Mouse (Mus musculus) urinary bladder, postnatal 14 days (tissue): Measurements from ENCODE around the gene C2cd4d.

ENCODE experiments used
- DNase-seq: peaks from one replicate; pipeline ENCODE4 v3.0.0; 2021; ENCODE audit warnings: low spot score

C2cd4d gene

GRCm38 (mm10) chr3:94377028-94377923, 15.0 kb downstream of the C2cd4d start:
- DNase-seq, result no peak

- no peak for DNase-seq
Observed at GRCm38 (mm10) chr3:94379831-94380510, 17.7 kb downstream of the C2cd4d start.

DNA sequence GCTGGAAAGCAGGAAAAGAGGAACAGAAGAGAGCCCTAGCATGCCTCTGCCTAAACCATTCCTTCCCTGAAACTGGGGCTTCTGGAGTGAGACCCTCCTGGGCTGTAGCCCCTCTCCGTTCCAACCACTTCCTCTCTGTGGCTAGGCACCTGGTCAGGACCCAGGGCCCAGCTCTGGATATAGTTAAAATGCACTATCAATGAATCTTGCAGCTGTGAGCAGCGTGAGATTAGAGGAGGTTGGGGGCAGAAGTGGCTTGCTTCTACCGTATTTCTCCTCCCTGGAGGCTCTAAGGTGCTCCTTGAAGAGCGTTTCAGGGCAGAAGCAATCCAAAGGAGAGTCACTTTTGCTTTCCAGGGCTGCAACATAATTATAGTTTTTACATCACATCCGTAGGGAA, 20.1 kb downstream of the C2cd4d start:
- no peak for DNase-seq

DNA sequence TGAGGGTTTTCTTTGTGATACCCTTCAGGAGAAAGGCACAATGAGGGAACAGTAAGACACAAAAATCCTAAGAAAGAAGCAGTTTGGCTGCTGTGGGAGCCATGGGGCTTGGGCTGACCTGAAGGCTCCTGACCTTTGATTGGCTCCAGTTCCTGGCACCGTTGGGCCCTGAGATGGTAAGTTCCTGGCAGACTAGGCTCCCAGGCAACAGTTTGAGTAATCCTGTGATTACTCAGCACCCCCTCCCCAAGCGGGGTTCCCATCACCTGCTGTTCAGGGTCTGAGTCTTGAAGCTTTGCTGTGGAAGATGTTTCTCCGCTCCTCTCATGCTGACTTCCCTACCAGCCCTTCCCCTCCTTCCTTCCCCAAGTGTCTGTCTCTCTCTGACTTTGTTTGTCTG, 21.2 kb downstream of the C2cd4d start:
- DNase-seq, result no peak

GRCm38 (mm10) chr3:94386671-94387070, 24.4 kb downstream of the C2cd4d start:
- no peak for DNase-seq

- no peak for DNase-seq
Observed at GRCm38 (mm10) chr3:94387391-94387790, 25.2 kb downstream of the C2cd4d start.

DNA sequence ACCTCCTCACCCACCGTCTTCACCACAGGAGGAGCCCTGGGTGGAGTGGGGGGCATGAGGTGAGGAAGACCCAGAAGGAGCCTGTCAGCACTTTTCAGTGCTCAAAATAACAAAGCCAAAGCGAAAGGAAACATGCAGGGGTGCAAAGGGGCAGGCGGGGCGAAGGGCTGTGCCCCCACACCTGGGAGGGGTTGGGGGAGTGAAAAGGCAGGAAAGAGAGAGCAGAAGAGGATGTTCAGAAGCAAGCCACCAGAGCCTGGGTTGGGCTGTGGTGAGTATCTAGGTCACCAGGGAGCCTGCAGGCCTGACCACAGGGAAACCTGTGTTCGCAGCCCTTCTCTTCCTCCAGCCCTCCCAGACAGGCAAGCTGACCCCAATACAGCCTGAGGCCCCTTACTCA, 25.8 kb downstream of the C2cd4d start:
- DNase-seq, result no peak

- no peak for DNase-seq
Observed at GRCm38 (mm10) chr3:94389420-94389819, 27.2 kb downstream of the C2cd4d start.

GRCm38 (mm10) chr3:94391001-94391400, 28.8 kb downstream of the C2cd4d start:
- no peak for DNase-seq

- DNase-seq, result no peak
Observed at GRCm38 (mm10) chr3:94392128-94392527, 29.9 kb downstream of the C2cd4d start.

DNA sequence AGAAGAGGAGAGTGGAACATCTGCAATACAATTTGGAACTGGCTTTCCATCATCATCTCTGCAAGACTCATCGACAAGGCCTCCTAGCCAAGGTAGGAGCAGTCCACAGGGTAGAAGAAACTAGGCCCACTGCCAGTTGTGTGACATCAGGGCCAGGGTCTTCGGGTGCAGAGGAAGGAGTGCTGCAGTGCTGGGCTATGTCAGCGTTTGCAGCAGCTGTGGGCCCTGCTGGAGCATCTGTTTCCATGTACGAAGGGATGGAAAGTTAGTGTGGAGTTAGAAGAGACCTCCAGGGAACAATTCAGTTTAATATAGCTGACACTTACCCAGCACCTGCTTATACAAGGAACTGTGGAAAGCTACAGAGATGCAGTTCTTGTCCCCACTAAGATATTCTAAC, 30.8 kb downstream of the C2cd4d start:
- no peak for DNase-seq

DNA sequence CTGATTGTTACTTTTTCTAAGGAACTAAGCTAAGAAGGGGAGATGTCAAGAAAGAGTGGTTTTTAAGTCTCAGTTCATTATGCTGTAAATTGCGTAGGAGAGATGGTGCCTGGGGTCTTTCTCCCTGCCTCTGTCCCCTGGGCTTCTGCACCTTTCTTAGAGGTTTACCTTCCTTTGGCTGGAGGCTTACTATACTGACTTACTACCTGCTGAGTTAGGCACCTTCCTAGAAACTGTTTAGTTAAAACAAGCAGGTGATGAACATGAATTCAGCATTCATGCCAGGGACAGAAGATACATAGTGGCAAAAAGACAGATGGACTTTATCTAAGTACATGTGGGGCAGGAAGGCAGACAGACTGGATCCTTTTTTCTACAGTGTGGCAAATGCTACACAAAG, 34.1 kb downstream of the C2cd4d start:
- DNase-seq, result no peak

DNA sequence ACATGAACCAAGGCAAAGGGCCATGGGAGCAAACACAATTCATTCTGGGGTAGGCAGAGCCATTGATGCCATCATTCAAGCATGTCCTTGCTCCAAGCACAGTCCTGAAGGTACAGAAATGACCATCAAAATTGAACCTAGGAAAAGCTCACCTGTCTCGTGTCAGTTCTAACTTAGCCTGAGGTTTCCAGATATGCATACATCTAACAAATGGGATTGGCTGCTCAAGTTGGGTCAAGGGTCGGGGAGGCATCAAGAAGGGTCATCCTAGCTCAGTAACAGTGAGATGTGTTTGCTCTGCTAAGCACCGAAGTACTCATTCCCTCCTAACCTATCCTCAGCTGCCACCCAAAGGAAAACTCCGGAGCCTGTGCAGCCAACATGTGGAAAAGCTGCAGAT, 34.6 kb downstream of the C2cd4d start:
- no peak for DNase-seq

DNA sequence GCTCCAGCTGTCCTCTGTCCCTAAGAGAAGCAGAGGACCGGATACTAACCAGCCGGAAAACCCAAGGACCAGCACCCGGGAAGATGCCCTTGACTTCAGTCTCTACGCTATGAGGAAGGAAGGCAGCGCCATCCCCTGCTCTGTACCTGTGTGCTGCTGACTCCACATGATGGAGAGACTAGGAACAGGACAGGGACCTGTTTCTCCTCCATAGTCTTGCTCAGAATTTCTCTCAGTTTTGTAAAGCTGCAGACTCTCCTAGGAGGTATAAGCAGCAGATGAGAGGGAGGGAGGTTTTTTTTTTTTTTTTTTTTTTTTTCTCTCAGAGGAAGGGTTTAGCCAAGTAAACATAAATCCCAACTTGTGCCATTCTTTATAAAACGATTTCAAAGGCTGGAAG, 36.0 kb downstream of the C2cd4d start, which contains the start of gene Lingo4:
Lingo4 (plus strand) TSS at position 301 of the 400 bp plus-strand sequence.
- DNase-seq, result no peak

DNA sequence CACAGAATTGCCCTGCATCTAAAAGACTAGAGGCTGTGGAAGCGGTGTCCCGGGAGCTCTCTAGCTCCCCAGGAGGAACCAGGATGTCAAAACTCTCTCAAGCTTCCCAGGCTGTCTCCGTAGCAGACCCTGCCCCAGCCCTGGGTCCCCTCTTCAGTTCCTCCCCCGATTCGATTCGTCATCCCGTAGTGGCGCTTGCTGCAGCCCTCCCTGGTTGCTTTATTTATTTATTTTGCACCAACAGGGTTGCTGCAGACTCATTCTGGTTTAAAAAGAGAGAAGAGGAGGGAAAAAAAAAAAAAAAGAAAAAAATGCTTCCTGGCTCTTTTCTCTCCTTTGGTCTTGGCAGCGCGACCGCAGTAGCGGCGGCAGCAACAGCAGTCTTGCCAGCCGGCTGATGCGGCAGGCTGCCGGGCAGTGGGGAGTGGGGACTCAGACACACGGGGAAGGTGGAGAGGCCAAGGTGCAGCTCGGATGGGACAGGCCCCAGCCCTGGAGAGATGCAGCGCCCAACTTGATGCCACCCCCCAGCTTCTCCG, 36.8 kb downstream of the C2cd4d start:
- no peak for DNase-seq

GRCm38 (mm10) chr3:94399663-94400310, 37.5 kb downstream of the C2cd4d start:
- no peak for DNase-seq

GRCm38 (mm10) chr3:94402451-94402850, 40.2 kb downstream of the C2cd4d start:
- DNase-seq, result no peak

- DNase-seq, result no peak
Observed at GRCm38 (mm10) chr3:94404366-94405054, 42.3 kb downstream of the C2cd4d start.

DNA sequence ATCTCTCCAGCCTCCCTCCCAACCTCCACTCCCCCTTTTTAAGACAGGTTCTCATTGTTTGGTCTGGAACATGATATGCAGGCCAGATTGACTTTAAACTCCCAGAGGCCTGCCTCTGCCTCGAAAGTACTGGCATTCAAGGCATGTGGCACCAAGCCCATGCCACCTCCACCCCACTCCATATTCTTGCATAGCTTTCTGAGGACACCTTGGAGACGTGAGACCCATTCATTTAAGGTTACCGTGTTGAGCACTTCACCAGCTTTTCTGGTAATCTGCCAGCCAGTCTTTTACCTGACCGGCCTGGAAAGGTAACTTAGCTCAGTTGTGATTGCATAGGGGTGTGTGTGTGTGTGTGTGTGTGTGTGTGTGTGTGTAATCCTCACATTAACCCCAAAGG, 43.3 kb downstream of the C2cd4d start:
- no peak for DNase-seq

DNA sequence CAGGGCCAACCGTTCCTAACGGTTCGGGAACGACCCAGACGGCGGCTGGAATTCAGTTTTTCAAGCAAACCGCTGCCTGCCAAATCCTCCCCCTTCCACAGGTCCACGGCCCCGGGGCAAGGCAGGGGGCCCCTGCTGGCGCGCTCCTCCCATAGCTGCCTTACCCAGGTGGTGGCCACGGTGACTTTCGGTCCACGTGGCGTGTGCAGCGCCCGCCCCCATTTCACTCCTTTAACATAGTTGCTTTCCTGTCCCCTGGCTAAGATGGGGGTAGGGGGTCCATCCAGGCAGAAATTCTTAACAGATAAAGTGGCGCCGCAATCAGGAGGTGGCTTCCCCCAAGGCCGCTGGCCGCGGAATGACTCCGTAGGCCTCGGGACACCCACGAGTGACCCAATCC, 50.3 kb downstream of the C2cd4d start:
- DNase-seq, result no peak

DNA sequence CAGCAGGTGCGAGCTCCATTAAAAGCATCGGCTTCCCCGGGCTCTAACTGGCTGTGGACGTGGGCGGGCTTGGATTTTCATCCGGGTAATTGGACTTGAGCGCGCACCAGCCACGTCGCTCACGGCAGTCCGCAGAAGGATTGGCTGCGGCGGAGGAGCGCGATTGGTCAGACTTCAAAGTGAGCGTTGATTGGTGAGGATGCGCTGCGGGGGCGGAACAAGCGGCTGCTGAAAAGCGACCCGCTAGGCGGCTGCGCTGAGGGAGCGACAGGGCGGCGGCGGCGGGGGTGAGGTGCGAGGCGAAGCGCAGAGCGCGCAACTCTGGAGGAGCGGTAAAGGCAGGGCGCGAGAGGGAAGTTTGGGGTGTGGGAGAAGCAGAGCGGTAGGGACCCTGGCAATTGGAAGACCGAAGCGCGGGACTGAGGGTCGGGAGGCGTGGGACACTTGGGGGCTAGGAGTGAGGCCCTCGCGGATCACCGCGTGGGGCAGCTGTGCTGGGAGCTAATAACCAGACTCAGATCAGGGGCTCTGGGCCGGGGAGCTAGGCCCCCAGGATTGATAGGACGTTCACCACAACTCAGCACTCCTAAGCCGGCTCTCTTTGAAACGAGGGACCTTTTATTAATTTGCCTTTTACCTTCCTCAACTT, 50.9 kb downstream of the C2cd4d start, which contains the start of gene Tdrkh:
Tdrkh (plus strand) TSS at position 243 of the 649 bp plus-strand sequence.
- peak; percentile 94 for DNase-seq
